Mouse (Mus musculus): ENCODE measurements around the gene Kpnb1. TPM values are rescaled to one million over a fixed set of nuclear protein-coding genes. Genes with fewer than 3 reads are reported as not detected.

Kpnb1 gene
- total RNA-seq, 2 experiments from 2014 or later: 104 to 120 TPM

- no peak for DNase-seq (ENCODE audit: low spot score in 2 of 2)
Observed at GRCm38 (mm10) chr11:97114671-97115601, 72.7 kb downstream of the Kpnb1 start, which contains the start of gene Tbx21. Gene Tbx21 (minus strand): TSS chr11:97115331.

GRCm38 (mm10) chr11:97112519-97113125 is 75.1 kb downstream of the Kpnb1 start:
- no peak for DNase-seq (ENCODE audit: low spot score in 2 of 2)

Small RNAs within 50 kb of the gene (microRNA-seq; reads per million reads assigned to microRNA genes)
- gene Mir7235 (ENCODE audit: borderline number of aligned reads in 2 of 2): 0 reads per million in 2 experiments

Other genes starting within 250 kb of the Kpnb1 start
- 10 to 100 TPM; 28.4 to 36.6 TPM for gene Pnpo, start 243.9 kb downstream of the Kpnb1 start, total RNA-seq (2021)
- 10 to 100 TPM; 13.4 to 15.1 TPM for gene Sp2, start 204.9 kb downstream of the Kpnb1 start, total RNA-seq (2021)
- gene Sp6, start 174.5 kb downstream of the Kpnb1 start, total RNA-seq (2021): under 1 TPM; 0.06 to 0.13 TPM
- gene Scrn2, start 157.9 kb downstream of the Kpnb1 start, total RNA-seq (2021): 10 to 100 TPM; 14.6 to 16.8 TPM
- gene Lrrc46, start 146.5 kb downstream of the Kpnb1 start, total RNA-seq (2021): under 1 TPM; 0.60 to 0.74 TPM
- 100 to 1,000 TPM; 128 to 134 TPM for gene Mrpl10, start 146.3 kb downstream of the Kpnb1 start, total RNA-seq (2021)
- 1 to 10 TPM; 5.2 to 6.6 TPM for gene Osbpl7, start 137.3 kb downstream of the Kpnb1 start, total RNA-seq (2021)
- under 1 TPM; 0.27 to 0.54 TPM for gene Tbx21, start 72.5 kb downstream of the Kpnb1 start, total RNA-seq (2021)
- gene Tbkbp1, start 36.4 kb downstream of the Kpnb1 start, total RNA-seq (2021): 10 to 100 TPM; 11.7 to 16.2 TPM
- gene Npepps, start 92.8 kb upstream of the Kpnb1 start, total RNA-seq (2021): 10 to 100 TPM; 72.7 to 88.5 TPM
- 10 to 100 TPM; 29.7 to 40.0 TPM for gene Mrpl45, start 127.8 kb upstream of the Kpnb1 start, total RNA-seq (2021)
- gene Gpr179, start 164.2 kb upstream of the Kpnb1 start, total RNA-seq (2021): 1 to 10 TPM; 1.3 to 2.0 TPM
- gene Socs7, start 174.7 kb upstream of the Kpnb1 start, total RNA-seq (2021): 10 to 100 TPM; 21.1 to 22.2 TPM
- gene Arhgap23, start 227.7 kb upstream of the Kpnb1 start, total RNA-seq (2021): 10 to 100 TPM; 22.1 to 25.4 TPM

All from adrenal gland, adult 18-20 months (tissue).